Mouse (Mus musculus) spleen, adult 12 weeks (tissue): ENCODE results near the gene Clec2d.
"Not testable (repeated sequence)": the region's sequence is repeated elsewhere in the genome, so short reads cannot be mapped to it uniquely, and the experiment has no call there.

Experiments used
- DNase-seq: peaks from one replicate; pipeline ENCODE4 v3.0.0; 2022; ENCODE audit warnings: low spot score

Clec2d gene

DNA sequence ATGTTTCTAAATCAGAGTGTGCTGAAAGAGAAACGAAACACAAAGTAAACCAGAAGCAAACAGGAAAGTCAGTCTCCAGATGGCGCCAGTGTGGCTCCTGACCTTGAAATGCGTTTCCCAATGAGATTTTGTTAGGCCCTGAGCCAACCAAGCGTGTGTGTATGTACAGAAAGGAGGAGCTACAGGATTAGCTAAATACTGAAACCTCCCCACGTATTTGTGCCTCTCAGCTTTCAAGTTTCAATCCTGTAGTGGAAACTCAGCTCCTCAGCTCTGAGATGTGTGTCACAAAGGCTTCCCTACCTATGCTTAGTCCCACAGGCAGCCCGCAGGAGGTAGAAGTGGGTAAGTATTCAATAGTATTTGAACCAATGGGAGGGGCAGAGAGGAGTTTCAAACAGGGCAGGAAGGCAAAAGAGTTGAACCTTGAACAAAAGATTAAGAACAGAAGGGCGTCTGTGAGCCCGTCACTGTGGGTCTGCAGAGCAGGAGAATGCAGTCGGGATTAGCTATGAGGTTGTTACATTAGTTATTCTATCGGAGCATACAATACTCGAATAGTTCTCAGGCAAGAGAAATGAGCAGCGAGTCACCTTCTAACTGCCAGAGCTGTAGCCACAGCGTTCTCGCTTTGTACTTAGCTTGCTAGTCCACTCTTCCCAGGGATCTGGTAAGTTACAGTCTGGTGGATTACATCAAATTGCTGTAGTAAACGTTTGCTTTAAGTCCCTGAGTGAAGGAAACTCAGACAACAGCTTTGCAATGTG, at the start of gene Clec2d:
Gene Clec2d (plus strand): TSS at position 213 of the 767 bp plus-strand sequence.
- peak; percentile 74 for DNase-seq

DNA sequence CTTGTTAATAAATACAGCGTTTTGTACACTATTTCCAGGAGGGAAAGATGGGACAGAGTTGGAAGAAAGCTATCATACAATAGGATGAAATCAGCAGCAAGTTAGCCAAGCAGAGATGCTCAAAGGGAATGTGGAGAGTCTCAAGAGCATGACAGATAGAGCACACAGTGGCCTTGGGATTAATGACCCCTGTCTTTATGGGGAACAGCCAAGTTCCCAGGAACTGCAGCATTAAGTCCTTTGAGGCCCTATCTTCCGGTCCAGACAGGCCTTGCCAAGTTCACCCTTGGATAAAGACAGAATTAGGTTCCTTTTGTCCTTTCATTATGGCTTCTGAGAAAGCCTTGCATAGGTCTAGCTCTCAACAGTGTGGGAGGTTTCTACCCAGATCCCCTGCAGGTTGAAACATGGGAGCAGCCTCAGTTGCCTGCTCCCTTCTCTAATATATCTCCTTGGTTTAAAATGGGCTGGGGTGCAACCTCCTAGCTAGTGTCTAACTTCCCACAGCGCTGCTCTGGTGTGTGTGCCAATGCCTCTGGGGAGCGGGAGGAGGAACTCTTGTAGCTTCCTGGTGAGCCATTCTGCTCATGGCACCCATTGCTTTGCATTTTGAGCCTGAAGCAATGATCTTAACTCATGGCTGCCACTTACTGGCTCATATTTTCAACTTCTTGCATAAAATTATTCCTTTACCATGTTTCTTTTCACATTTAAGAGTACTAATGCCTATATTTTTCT, 47.6 kb upstream of the Clec2d start:
- no peak for DNase-seq

GRCm38 (mm10) chr6:129146812-129147211, 33.6 kb upstream of the Clec2d start:
- DNase-seq, result no peak

DNA sequence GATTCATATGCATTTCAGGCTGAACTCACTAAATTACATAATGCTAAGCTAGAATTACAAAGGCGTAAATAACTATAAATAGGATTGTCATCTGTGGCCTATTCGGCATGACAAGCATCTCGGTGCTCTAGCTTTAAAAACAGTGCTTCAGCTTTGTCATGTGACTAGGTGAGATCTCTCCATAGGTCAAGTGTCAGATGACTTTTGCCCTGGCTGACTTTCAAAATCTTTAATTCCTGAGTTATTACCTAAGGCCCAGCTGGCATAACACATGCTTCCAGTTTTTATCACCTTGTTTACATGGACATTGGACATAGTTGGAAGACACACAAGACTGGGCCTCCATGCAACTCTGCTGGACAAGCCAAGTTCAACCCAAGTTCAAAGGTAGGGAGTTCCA, 20.3 kb upstream of the Clec2d start:
- DNase-seq, result no peak

DNA sequence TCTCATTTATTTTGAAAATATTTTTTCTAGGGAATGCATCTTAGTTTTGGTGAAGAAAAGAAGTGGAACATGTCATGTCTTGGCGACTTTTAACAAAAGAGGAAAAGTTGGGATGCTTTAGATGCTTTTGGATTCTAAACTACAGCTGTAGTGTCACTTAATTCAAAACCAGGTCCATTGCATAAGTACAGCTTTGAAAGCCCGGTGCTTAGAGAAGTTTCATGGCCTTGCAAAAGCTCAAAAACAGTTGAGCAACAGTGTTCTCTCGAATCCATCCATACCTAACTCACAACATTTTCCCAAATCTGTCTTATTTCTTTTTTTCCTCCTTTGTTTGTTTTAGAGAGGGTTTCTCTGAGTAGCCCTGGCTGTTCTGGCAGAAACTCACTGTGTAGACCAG, 19.3 kb upstream of the Clec2d start:
- no peak for DNase-seq

- no peak for DNase-seq
These were observed 18.5 kb upstream of the Clec2d start for GRCm38 (mm10) chr6:129161951-129162350.

- DNase-seq, result no peak
These were observed 17.7 kb upstream of the Clec2d start for GRCm38 (mm10) chr6:129162587-129163159.

DNA sequence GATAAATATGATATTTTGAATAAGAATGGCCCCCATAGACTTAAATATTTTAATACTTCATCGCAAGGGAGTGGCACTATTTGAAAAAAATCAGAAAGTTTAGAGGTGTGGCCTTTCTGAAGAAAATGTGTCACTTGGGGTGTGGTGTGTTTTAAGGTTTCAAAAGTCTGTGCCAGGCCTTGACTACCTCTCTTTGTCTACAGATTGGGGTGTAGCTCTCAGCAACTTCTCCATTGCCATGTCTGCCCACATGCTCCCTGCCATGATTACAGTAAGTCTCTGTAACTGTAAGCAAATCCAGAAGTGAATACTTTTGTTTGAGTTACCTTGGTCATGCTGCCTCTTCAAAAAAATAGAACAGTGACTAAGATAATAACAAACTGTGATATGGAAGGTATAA, 16.8 kb upstream of the Clec2d start:
- DNase-seq, result no peak

GRCm38 (mm10) chr6:129170925-129171324, 9.5 kb upstream of the Clec2d start:
- DNase-seq, result no peak

DNA sequence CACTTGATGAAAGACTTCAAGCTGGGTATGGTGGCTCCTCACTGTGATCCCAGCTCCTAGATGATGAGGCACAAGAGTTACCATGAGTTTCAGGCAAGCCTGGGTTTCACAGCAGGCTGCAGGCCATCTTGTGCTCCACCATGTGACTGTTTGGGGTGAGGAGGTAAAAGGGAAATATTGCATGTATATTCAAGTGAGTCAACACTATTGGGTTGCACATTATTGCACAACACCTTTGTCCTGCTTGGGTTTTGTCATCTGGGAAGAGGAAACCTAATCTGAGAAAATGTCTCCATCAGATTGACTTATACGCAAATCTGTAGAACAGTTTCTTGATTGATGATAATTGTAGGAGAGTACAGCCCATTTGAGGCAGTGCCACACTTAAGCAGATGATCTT, 8.7 kb upstream of the Clec2d start:
- DNase-seq, result no peak

- DNase-seq, result no peak
These were observed 5.6 kb upstream of the Clec2d start for GRCm38 (mm10) chr6:129174836-129175235.

DNA sequence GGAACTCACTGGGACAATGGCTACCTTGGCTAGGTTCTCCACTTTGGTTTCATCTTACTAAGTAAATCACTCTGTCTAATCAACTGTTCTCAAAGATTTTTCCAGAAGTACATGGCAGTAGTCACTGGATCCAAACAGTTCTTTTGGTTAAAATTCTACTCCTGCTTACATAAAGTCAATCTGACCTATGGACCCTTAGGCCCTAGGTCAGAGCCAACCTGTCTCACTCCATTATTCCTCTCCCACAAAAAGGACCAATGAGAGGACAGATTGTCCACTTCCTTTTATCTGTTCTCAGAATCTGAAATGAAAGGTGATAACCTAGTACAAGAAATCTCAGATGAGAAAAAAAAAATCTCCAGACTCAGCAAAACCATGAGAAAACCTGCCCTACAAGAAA, 4.8 kb upstream of the Clec2d start:
- DNase-seq, result no peak

GRCm38 (mm10) chr6:129176621-129177020, 3.8 kb upstream of the Clec2d start:
- no peak for DNase-seq

DNA sequence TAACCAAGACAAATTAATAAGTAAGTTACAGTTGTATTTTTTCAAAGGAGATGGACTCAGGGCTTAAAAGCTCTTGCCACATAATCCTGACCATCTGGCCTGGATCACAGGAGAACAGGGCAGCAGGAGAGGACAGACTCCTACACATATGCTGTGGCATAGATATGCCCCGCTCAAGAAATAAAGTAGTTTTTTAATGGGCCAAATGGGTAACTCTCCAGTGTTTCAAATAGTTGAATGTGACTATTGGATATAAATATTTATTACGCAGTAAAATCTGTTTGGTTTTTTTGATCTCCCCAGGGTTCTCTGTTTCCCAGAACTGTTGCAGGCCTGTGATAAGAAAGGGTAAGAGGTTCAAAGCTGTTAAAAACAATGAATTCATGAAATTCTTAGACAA, 1.1 kb upstream of the Clec2d start:
- no peak for DNase-seq

DNA sequence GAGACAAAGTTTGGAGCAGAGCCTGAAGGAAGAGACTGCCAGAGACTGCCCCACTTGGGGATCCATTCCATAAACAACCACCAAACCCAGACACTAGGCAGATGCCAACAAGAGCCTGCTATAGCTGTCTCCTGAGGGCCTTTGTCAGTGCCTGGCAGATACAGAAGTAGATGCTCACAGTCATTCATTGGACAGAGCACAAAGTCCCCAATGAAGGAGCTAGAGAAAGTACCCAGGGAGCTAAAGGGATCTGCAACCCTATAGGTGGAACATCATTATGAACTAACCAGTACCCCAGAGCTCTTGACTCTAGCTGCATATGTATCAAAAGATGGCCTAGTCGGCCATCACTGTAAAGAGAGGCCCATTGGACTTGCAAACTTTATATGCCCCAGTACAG, 584 bp upstream of the Clec2d start:
- not testable (repeated sequence) for DNase-seq

DNA sequence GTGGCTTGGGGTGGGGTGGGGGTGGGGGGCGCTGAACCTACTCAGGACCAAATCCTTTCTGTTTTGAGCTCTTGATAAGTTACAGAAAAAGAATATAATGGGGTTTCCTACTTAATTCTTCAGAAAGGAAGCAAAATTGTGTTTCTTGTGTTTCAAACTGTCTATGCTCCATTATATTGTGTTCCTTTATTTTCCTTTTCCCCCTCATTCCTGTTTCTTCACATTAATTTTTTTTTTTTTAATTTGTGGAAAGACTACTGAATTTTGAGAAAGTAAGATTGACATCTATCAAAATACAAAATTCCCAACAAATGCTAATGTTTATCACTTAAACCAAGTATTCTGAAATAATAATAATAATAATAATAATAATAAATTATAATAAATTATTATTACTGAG, 834 bp downstream of the Clec2d start:
- DNase-seq, result no peak

GRCm38 (mm10) chr6:129181683-129182082, 1.3 kb downstream of the Clec2d start:
- DNase-seq, result no peak

DNA sequence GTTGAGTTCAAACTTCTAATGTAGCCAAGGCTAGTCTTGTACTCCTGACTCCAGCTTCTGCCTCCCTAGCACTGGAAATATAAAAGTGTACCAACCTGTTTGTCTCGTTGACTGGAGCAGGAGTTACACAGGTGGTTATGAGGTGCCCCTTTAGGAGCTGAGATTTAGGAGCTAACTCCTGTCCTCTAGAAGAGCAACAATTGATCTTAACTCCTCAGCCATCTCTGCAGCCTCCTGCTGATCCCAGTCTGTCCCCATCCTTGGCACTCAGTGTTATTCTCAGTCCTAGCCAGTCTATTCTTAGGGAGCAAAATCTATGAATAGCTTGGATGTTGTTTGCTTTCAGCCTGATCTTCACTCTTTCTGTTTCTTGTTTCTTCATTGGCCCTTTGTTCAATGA, 2.1 kb downstream of the Clec2d start:
- DNase-seq, result no peak

- DNase-seq, result not testable (repeated sequence)
These were observed 3.6 kb downstream of the Clec2d start for GRCm38 (mm10) chr6:129184001-129184400.

DNA sequence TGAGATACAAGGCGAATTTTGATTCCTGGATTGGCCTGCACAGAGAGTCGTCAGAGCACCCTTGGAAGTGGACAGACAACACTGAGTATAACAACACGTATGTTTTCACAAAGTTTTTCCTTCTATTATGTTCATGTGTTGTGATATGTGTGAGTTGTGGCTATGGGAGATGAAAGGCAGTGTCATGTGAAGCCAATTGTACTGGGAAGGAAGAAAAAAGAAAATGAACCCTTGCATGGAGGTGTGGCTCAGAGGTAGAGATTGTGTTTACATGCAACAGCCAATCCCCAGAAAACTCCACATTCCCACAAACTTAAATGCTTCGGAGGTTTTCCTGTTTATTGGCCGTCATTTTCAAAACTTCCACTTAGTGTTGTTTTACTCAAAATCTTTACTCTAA, 4.4 kb downstream of the Clec2d start:
- no peak for DNase-seq

- DNase-seq, result no peak
These were observed 5.6 kb downstream of the Clec2d start for GRCm38 (mm10) chr6:129186022-129186421.

- no peak for DNase-seq
These were observed 6.2 kb downstream of the Clec2d start for GRCm38 (mm10) chr6:129186457-129187199.
